Mouse (Mus musculus) left cerebral cortex, postnatal 10 days (tissue): ENCODE measurements around the gene Wdr43. TPM values are rescaled to one million over a fixed set of nuclear protein-coding genes. Genes with fewer than 3 reads are reported as not detected.

Experiments used
- DNase-seq, 2 experiments: peaks; one replicate each; pipeline ENCODE4 v3.0.0; 2021 to 2022; ENCODE audit warnings: low spot score in 2 of 2, mixed read lengths in 1 of 2; ENCODE audit errors: extremely low spot score in 1 of 2
- intact Hi-C: fragments of 180-260 bp; cut with DNase I; formaldehyde crosslinking; loops from one replicate; pipeline ENCODE4 v1.15.1; 2025
- total RNA-seq, 2 experiments: library from RNA; stranded (reverse); gene quantifications; 2 replicates each; pipeline ENCODE4 v1.2.3; 2021

Gene Wdr43
- total RNA-seq, 2 experiments from 2014 or later: 29.2 to 32.3 TPM

GRCm38 (mm10) chr17:71658666-71659065 is 43.0 kb downstream of the Wdr43 start:
- intact Hi-C loops: loop anchor here (5.0 kb wide), 1 partner anchor 944 kb away; the partner anchor contains the start of gene Alk

DNA sequence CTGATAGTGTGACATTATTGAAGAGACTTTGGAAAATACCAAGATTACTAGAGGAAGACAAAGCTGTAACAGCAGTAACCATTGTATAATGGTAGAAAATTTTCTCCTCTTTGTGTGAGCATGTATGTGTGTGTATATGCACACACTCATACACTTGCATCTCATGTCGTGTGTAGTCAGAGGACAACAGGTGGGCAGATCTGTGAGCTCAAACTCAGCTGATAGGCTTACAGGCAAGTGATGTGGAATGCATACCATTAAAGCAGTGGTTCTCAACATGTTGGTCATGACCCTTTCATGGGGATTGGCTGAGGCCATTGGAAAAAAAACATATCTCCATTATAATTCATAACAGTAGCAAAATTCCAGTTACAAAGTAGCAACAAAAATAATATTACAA is 44.7 kb downstream of the Wdr43 start:
- intact Hi-C loops: loop anchor here (5.0 to 10.0 kb wide), 2 partner anchors 214 to 1122 kb away; no protein-coding TSS in a partner anchor
- DNase-seq: no peak

More at GRCm38 (mm10) chr17:71658666-71659065, 43.0 kb downstream of the Wdr43 start:
- DNase-seq: no peak

DNA sequence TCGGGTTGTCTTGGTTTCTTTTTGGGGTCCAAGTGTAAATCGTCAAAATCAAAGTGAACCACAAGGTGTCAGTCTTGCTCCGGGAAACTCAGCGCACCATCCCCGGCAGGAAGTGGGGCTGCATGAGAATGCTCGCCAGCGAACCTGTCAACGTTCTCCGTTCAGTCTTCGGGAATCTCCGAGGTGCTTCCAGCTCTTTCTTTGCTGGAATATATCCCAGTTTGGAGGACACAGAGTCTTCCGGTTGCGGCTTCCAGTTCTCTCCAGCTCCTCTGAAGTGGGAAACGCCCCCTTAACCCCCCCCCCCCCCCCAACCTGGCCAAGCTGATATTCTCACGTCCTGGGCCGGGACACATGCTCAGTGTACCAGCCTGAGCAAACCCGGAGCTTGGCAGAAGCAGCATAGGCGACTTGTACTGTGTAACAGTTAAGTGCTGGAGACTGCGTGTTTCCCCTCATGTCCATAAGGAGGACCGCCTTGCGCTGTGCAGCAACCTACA is 47.1 kb downstream of the Wdr43 start:
- DNase-seq: peak; percentile 74 to 84
- intact Hi-C loops: loop anchor here (5.0 to 10.0 kb wide), 2 partner anchors 212 to 1120 kb away; no protein-coding TSS in a partner anchor

- no peak for DNase-seq
- intact Hi-C loops: loop anchor here (5.0 to 10.0 kb wide), 2 partner anchors 211 to 1119 kb away; no protein-coding TSS in a partner anchor
Observed at GRCm38 (mm10) chr17:71663491-71663890, 47.8 kb downstream of the Wdr43 start.

DNA sequence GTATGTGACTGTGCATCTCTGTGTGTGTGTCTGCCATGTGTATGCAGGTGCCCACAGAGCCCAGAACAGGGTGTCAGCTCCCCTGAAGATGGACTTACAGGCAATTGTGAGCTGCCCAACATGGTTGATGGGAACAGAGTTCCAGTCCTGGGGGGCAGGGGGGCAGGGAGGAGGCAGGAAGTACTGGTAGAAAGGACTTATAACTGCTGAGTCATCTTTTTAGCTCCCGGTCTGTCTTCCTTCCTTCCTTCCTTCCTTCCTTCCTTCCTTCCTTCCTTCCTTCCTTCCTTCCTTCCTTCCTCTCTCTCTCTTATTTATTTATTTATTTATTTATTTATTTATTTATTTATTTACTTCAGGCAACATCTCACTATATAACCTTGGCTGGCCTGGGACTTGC is 48.5 kb downstream of the Wdr43 start:
- intact Hi-C loops: loop anchor here (5.0 to 10.0 kb wide), 2 partner anchors 211 to 1118 kb away; no protein-coding TSS in a partner anchor

DNA sequence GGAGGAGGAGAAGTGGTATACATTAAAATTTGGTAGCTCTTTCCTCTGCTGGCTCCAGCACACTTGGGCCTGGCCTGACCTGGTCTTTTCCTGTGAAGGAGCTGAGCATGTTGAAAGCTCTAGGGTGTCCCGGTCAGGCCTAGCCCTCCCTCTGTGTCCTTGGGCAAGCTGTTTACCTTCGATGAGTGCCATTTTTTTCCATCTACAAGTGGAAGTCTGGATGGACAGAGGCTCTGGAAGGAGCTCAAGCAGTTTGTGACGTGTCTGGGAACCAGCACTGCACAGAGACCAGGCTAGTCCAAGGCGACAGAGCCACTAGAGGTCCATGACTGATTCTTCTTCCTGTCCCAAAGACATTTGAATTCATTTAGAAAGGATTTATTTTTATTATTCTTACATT is 49.5 kb downstream of the Wdr43 start:
- intact Hi-C loops: loop anchor here (10.0 kb wide), 1 partner anchor 210 kb away; no protein-coding TSS in a partner anchor
- DNase-seq: no peak

More for the DNA sequence above, 48.5 kb downstream of the Wdr43 start:
- no peak for DNase-seq

GRCm38 (mm10) chr17:71669511-71669910 is 53.8 kb downstream of the Wdr43 start:
- DNase-seq: no peak

GRCm38 (mm10) chr17:71671840-71672546 is 56.3 kb downstream of the Wdr43 start:
- intact Hi-C loops: loop anchor here (5.0 kb wide), 1 partner anchor 110 kb away; no protein-coding TSS in a partner anchor
- peak in 1 of 2 experiments; percentile 73 for DNase-seq

More at GRCm38 (mm10) chr17:71669511-71669910, 53.8 kb downstream of the Wdr43 start:
- intact Hi-C loops: loop anchor here (10.0 kb wide), 1 partner anchor 205 kb away; no protein-coding TSS in a partner anchor

DNA sequence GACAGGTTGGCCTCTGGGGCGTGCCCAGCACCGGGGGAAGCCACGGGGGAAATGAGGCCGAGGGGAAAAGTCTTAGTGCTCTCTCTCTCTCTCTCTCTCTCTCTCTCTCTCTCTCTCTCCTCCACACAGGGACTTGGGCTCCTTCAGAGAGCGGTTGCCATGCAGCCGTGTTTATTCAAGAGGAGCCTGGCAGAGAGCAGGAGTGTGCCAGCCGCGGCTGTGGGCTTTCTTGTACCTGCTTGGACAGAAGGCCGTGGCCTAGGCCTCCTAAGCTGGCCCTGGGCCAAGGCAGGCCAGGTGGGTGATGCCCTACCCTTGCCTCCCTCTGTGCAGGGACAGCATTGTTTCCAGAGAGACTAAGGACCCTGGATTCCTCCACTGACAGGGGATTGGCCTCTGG is 57.4 kb downstream of the Wdr43 start, which contains the start of gene Togaram2:
Togaram2 (plus strand) TSS at position 170 of the 400 bp plus-strand sequence.
- intact Hi-C loops: loop anchor here (5.0 kb wide), 1 partner anchor 109 kb away; no protein-coding TSS in a partner anchor
- DNase-seq: peak in 1 of 2 experiments; percentile 53

DNA sequence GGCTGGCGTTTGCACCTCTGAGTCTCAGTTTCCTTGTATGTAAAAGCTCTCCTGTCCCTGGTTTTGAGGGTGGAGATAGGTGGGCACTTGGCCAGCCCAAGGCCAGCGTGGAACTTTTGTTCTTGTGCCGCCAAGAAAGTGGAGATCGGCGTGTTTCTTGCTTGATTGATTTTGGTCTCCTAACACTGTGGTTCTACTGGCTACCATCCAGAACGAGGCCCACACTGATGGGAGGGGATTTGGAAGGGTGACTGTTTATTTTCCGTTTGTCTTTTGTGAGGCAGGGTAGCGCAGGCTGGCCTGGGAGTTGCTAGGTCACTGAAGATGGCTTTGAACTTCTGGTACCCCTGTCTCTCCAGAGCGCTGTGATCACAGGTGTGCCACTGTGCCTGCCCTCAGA is 58.2 kb downstream of the Wdr43 start:
- no peak for DNase-seq
- intact Hi-C loops: loop anchor here (5.0 kb wide), 1 partner anchor 108 kb away; no protein-coding TSS in a partner anchor

DNA sequence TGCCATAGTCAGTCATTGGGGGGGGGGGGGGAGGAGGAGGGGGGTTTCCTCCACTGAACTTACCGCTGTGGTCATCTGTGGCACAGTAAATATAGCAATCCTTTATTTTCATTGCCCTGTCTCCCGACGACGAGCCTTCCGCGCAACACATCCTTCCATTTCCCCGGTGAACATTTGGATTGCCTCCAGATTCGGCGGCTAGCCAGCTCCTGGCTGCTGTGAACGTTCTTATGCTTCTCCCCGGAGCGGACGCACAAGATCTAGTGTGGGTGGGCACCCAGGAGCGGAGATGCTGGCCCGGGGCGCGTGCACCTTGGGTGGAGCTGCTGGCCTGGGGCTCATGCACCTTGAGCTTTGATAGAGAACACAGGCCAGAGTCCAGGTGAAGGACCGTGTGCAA is 59.2 kb downstream of the Wdr43 start:
- peak in 1 of 2 experiments; percentile 61 for DNase-seq
- intact Hi-C loops: loop anchor here (5.0 kb wide), 1 partner anchor 107 kb away; no protein-coding TSS in a partner anchor

- intact Hi-C loops: no loop called here
- DNase-seq: no peak
Observed at GRCm38 (mm10) chr17:71681666-71682065, 66.0 kb downstream of the Wdr43 start.

DNA sequence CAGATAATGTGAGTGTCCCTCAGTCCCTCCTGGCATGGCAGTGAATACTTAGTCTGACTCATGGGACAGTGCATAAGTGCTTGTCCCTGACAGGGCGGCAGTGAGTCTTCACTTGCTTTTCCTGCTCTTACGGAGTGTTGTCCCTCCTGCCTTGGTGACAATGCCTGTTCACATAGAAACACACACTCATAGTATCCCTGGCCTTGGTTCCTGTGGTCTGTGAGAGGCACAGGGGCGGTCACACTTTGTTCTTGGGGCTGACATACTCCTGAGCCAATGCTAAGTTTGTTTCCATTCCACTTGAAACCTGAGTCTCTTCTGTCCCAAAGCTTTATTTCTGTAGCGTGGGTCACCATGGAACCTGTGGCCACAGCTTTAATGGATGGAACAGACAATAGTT is 66.7 kb downstream of the Wdr43 start:
- intact Hi-C loops: no loop called here
- no peak for DNase-seq

GRCm38 (mm10) chr17:71683281-71683680 is 67.6 kb downstream of the Wdr43 start:
- intact Hi-C loops: no loop called here
- no peak for DNase-seq

DNA sequence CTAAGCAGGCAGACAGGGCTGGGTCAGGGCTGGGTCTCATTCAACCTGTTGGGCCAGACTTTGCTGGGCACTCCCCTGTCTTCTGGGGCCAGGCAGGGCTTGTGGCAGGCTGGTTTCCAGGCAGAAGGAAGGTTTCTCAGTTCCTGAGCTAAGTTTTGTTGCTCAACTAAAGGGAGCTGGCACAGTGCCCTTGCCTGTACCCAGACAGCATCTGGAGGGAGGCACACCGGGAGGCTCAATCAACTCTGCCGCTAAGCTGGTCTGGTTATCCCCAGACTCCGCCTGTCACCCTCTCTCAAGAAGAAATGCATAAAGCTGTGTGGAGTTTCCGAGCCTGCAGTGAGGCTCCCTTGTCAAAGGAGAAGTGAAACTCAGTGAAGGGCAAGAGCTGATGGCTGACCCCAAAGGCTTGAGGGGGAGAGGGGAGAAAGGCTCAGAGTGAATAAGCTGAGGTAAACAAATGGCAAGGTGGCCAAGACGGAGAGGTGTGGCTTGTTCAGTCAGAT is 68.5 kb downstream of the Wdr43 start:
- DNase-seq: peak in 1 of 2 experiments; percentile 61
- intact Hi-C loops: no loop called here

DNA sequence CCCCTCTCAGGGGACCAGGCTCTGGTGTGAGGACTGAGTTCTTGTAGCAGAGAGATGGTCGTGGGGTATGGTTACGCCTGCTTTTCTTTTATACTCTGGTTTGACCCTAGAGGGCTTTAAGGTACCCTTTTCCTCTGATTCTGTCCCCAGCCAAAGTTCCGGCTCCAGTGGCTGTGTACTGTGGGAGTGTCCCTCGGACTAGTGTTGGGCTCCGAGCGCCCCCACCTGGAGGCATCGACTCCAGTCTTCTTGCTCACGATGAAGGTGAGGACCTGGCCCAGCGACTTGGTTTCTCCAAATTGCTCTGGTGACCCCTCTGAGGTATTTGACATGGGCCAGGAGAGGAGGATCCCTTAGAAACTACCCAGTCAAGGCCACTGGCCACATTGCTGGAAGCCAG is 71.7 kb downstream of the Wdr43 start:
- no peak for DNase-seq
- intact Hi-C loops: no loop called here

- DNase-seq: no peak
- intact Hi-C loops: no loop called here
Observed at GRCm38 (mm10) chr17:71689903-71690302, 74.2 kb downstream of the Wdr43 start.

- intact Hi-C loops: no loop called here
- peak in 1 of 2 experiments; percentile 64 for DNase-seq
Observed at GRCm38 (mm10) chr17:71691361-71691875, 75.7 kb downstream of the Wdr43 start.

DNA sequence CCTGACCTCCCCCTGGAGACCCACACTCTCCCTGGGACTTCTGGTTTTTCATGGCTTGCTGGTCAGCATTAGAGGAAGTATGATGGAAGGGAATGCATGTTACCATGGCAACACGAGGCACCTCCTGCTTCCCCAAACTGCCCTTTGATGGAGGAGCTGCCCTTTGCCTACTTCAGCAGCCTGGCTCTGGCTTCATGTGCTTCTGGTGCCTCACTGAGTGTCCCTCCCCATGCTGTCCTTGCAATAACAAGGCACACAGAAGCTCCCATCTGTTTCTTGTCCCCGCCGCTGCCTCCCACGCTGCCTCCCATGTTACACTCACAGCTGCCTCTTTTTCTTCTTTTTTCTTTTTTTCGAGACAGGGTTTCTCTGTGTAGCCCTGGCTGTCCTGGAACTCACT is 77.6 kb downstream of the Wdr43 start:
- peak in 1 of 2 experiments; percentile 55 for DNase-seq
- intact Hi-C loops: no loop called here
